Mouse (Mus musculus) CD4-positive, CD25-positive, alpha-beta regulatory T cell, adult 2 months (primary cell): ENCODE results near the gene Bcl9l.

Source experiments
- DNase-seq: peaks from one replicate; pipeline ENCODE4 v3.0.0-alpha.2; 2012; ENCODE audit warnings: low read depth, low spot score

Gene Bcl9l

GRCm38 (mm10) chr9:44511935-44512716, 29.5 kb downstream of the Bcl9l start:
- DNase-seq, result no peak

- DNase-seq, result no peak
Observed at GRCm38 (mm10) chr9:44512717-44513003, 30.0 kb downstream of the Bcl9l start.

- no peak for DNase-seq
Observed at GRCm38 (mm10) chr9:44513121-44513520, 30.5 kb downstream of the Bcl9l start.

GRCm38 (mm10) chr9:44513610-44514009, 31.0 kb downstream of the Bcl9l start:
- no peak for DNase-seq

GRCm38 (mm10) chr9:44514147-44514546, 31.5 kb downstream of the Bcl9l start:
- no peak for DNase-seq

- peak; percentile 86 for DNase-seq
Observed at GRCm38 (mm10) chr9:44515131-44515751, 32.6 kb downstream of the Bcl9l start.

- DNase-seq, result peak; percentile 64
Observed at GRCm38 (mm10) chr9:44515891-44516290, 33.3 kb downstream of the Bcl9l start.

GRCm38 (mm10) chr9:44517368-44517767, 34.7 kb downstream of the Bcl9l start:
- peak; percentile 74 for DNase-seq

- no peak for DNase-seq
Observed at GRCm38 (mm10) chr9:44518068-44518467, 35.4 kb downstream of the Bcl9l start.

- DNase-seq, result no peak
Observed at GRCm38 (mm10) chr9:44521927-44522326, 39.3 kb downstream of the Bcl9l start.

- no peak for DNase-seq
Observed at GRCm38 (mm10) chr9:44523686-44524085, 41.1 kb downstream of the Bcl9l start.

- DNase-seq, result no peak
Observed at GRCm38 (mm10) chr9:44524235-44524826, 41.7 kb downstream of the Bcl9l start.

- DNase-seq, result peak; percentile 25
Observed at GRCm38 (mm10) chr9:44525001-44525400, 42.4 kb downstream of the Bcl9l start.

- peak; percentile 33 for DNase-seq
Observed at GRCm38 (mm10) chr9:44525589-44525988, 43.0 kb downstream of the Bcl9l start.

GRCm38 (mm10) chr9:44526337-44527112, 43.9 kb downstream of the Bcl9l start:
- peak; percentile 80 for DNase-seq

GRCm38 (mm10) chr9:44528340-44528739, 45.7 kb downstream of the Bcl9l start:
- peak; percentile 55 for DNase-seq

GRCm38 (mm10) chr9:44532991-44533580, 50.5 kb downstream of the Bcl9l start:
- DNase-seq, result peak; percentile 86

GRCm38 (mm10) chr9:44537625-44538301, 55.1 kb downstream of the Bcl9l start:
- DNase-seq, result peak; percentile 74

GRCm38 (mm10) chr9:44539816-44540421, 57.3 kb downstream of the Bcl9l start:
- DNase-seq, result no peak

- DNase-seq, result no peak
Observed at GRCm38 (mm10) chr9:44540676-44541075, 58.1 kb downstream of the Bcl9l start.

- no peak for DNase-seq
Observed at GRCm38 (mm10) chr9:44542364-44542763, 59.7 kb downstream of the Bcl9l start.
